Mouse (Mus musculus) liver, embryonic 12.5 days (tissue): ENCODE data around the gene Ltc4s. TPM values are rescaled to one million over a fixed set of nuclear protein-coding genes. Genes with fewer than 3 reads are reported as not detected.

Experiments
- ATAC-seq: fragments of 200-750 bp; cut with Nextera tagmentation; 2 replicates; pipeline ENCODE4 v1.8.0; 2017; ENCODE audit warnings: moderate number of reproducible peaks, mild to moderate bottlenecking, moderate library complexity
- H3K27ac ChIP-seq: fragments of 300-500 bp; sonication (generic); 2 replicates; pipeline ENCODE4 v1.5.1; 2016; ENCODE audit warnings: mild to moderate bottlenecking
- H3K27me3 ChIP-seq: fragments of 300-500 bp; sonication (generic); replicated peaks from 2 replicates; pipeline ENCODE4 v1.6.1; 2016; ENCODE audit warnings: mild to moderate bottlenecking, moderate library complexity
- H3K36me3 ChIP-seq: fragments of 300-500 bp; sonication (generic); 2 replicates; pipeline ENCODE4 v1.6.1; 2016; ENCODE audit warnings: mild to moderate bottlenecking, moderate library complexity
- H3K4me1 ChIP-seq: fragments of 300-500 bp; sonication (generic); 2 replicates; pipeline ENCODE4 v1.6.1; 2016
- H3K4me2 ChIP-seq: fragments of 300-500 bp; sonication (generic); 2 replicates; pipeline ENCODE4 v1.6.1; 2016; ENCODE audit warnings: mild to moderate bottlenecking, moderate library complexity
- H3K4me3 ChIP-seq: fragments of 300-500 bp; sonication (generic); 2 replicates; pipeline ENCODE4 v1.5.1; 2016; ENCODE audit warnings: mild to moderate bottlenecking, moderate library complexity
- H3K9ac ChIP-seq: fragments of 300-500 bp; sonication (generic); 2 replicates; pipeline ENCODE4 v1.6.1; 2016; ENCODE audit warnings: mild to moderate bottlenecking, moderate library complexity
- H3K9me3 ChIP-seq: fragments of 300-500 bp; sonication (generic); replicated peaks from 2 replicates; pipeline ENCODE4 v1.6.1; 2016; ENCODE audit warnings: mild to moderate bottlenecking, moderate library complexity
- WGBS: fragments of 180-500 bp; shearing (Covaris S2); methylation state at CpG from one replicate; pipeline ENCODE4 v1.1.7; 2016; ENCODE audit not compliant: insufficient replicate concordance; 5-methylcytosine and 5-hydroxymethylcytosine counted together
- polyA plus RNA-seq: library from polyadenylated mRNA; unstranded; fragments of >200 nt; fragmentation: Nextera tagmentation; extraction: Ambion mirVana; gene quantifications from 2 replicates; pipeline ENCODE4 v1.2.1, GENCODE M21; 2016

Ltc4s gene
- polyA plus RNA-seq, 1 experiment from 2014 or later, result 0.87 TPM

DNA sequence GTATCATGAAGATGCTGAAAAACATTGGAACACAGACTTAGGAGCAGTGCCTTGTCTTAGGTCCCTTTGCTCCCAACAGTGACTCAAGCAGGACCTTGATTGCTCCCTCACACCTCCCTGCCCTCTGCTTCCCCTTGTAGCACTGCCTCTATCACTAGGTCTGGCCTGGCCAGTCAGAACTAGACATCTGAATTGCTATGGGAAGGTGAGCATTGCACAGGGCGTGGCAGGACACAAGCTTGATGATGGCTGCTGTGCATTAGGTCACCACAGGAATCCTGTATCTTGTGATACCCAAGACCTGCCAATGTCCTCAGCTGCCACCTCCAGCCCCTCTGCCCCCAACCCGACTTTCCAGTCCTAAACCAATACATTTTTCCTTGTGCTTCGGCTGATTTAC lies 28.6 kb upstream of the Ltc4s start:
- H3K36me3 ChIP-seq, result peaks cover 49% of the 10 kb centered on the region

DNA sequence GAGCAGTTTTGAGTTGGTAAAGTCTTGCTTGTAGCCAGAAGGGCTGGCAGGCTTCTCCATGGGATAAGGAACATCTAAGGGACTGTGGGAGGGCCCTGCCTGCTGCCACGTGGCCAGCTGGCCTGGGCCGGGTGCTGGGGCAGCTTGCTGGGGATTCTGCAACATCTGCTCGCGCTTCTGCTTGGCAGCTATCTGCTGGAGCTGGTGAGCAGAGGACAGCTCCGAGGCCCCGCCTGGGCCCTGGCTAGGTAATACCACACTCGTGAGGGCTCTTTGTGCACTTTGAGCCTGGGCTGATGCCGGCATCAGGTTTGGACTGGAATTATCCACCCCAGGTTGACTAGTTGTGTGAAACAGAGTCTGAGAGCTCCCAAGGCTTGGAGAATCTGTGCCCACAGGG lies 27.5 kb upstream of the Ltc4s start:
- no peak overlapping the region for H3K4me2 ChIP-seq
- H3K9me3 ChIP-seq, result no peaks in the 10 kb centered on the region
- H3K36me3 ChIP-seq, result peaks cover 59% of the 10 kb centered on the region
- no peaks in the 10 kb centered on the region for H3K4me1 ChIP-seq
- no peak overlapping the region for H3K27ac ChIP-seq
- no peaks in the 10 kb centered on the region for H3K27me3 ChIP-seq
- no peak overlapping the region for H3K4me3 ChIP-seq
- no peak overlapping the region for H3K9ac ChIP-seq
- WGBS, result 81% methylated on average over 8 of the region's 8 CpGs
- 0 out of 2 replicates have a peak, but pooled peaks have one; percentile 17 for ATAC-seq

More for the DNA sequence above, 28.6 kb upstream of the Ltc4s start:
- H3K9me3 ChIP-seq, result no peaks in the 10 kb centered on the region
- 71% methylated on average over 3 of the region's 3 CpGs for WGBS
- no peak overlapping the region for H3K27ac ChIP-seq
- H3K27me3 ChIP-seq, result no peaks in the 10 kb centered on the region
- no peak for ATAC-seq
- H3K4me2 ChIP-seq, result no peak overlapping the region
- no peak overlapping the region for H3K4me3 ChIP-seq
- no peaks in the 10 kb centered on the region for H3K4me1 ChIP-seq
- no peak overlapping the region for H3K9ac ChIP-seq

DNA sequence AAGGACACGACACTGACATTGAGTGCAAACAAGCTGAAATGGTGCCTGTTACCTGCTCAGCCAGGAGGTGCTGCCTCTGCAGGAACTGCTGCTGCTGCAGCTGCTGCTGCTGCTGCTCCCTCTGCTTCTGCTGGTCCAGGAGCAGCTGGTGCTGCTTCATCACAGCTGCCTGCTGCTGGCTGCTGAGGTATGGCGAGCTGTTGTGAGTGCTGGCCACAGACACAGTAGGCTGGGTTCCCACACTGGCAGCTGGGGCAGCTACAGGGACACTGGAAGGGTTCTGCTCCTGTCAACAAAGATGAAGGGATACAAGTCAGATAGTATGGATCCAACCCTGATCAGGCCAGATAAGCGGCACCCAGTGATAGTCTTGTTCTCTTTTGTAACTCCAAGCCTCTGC lies 24.8 kb upstream of the Ltc4s start:
- Histone ChIP-seq H3K36me3 (peaks cover 87% of the 10 kb centered on the region), H3K4me3 (no peak overlapping the region), H3K4me2 (no peak overlapping the region), H3K27me3 (no peaks in the 10 kb centered on the region), H3K9ac (no peak overlapping the region), H3K4me1 (no peaks in the 10 kb centered on the region), H3K27ac (no peak overlapping the region), H3K9me3 (no peaks in the 10 kb centered on the region)
- ATAC-seq, result no peak
- 78% methylated on average over 3 of the region's 3 CpGs for WGBS

DNA sequence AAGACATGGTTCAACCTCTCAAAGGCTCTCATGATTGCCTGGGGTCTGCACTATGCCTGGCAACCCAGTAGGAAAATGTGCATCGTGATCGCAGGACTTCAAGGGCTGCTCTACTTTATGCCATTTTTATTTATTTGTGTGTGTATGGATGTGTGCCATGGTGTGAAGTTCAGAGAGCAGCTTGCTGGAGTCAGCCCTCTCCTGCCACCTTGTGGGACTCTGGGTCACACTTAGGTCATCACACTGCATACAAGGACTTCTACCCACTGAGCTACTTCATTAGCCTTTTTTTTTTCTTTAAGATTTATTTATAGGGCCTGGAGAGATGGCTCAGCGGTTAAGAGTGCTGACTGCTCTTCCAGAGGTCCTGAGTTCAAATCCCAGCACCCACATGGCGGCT lies 23.6 kb upstream of the Ltc4s start:
- no peaks in the 10 kb centered on the region for H3K4me1 ChIP-seq
- no peak for ATAC-seq
- H3K36me3 ChIP-seq, result peaks cover 97% of the 10 kb centered on the region
- H3K27ac ChIP-seq, result no peak overlapping the region
- no peak overlapping the region for H3K9ac ChIP-seq
- no peak overlapping the region for H3K4me2 ChIP-seq
- H3K4me3 ChIP-seq, result no peak overlapping the region
- 76% methylated on average over 4 of the region's 4 CpGs for WGBS
- no peaks in the 10 kb centered on the region for H3K27me3 ChIP-seq
- no peaks in the 10 kb centered on the region for H3K9me3 ChIP-seq

DNA sequence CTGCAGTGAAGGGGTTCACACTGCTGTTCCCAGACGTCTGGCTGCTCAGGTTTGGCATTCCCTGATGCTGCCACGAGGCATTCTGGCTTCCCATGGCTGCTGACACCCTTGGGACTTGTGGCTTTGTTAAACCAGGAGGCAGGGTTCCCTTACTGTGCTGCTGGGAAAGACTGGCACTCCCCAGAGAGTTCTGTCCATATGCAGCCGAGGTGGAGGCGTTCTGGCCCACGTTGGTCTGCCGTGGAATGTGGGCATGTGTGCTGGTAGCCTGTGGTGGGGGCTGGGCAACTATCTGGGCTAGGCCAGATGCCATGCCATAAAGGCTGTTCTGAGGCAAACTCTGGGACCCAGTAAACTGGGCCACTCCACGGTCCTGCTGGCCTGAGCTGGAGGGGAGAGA lies 19.9 kb upstream of the Ltc4s start:
- Histone ChIP-seq H3K27ac (no peak overlapping the region), H3K4me3 (no peak overlapping the region), H3K36me3 (peaks cover 75% of the 10 kb centered on the region), H3K4me1 (0 out of 2 replicates have a peak, but pooled peaks cover 2% of the 10 kb centered on the region), H3K4me2 (no peak overlapping the region), H3K9me3 (no peaks in the 10 kb centered on the region), H3K9ac (no peak overlapping the region), H3K27me3 (no peaks in the 10 kb centered on the region)
- 84% methylated on average over 7 of the region's 7 CpGs for WGBS
- no peak for ATAC-seq

DNA sequence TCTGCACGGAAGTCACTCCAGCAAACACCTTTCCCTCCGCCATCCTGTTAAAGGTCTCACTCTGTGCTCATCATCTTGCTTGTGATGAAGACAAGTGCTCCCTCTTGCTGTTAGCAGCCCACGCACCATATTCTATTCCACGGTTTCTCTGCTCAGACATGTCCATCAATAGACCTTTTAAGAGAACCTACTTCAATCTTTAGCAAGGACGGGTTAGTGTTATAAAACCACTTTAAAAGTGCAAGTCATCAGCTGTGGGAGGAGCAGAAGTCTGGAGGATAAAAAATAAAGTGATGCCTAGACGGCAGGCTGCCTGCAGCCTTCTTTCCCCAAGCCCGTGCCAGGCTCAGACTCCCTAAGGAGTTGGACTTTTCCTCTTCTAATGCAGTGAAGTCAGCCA lies 18.2 kb upstream of the Ltc4s start:
- Histone ChIP-seq H3K27me3 (no peaks in the 10 kb centered on the region), H3K27ac (no peak overlapping the region), H3K9ac (no peak overlapping the region), H3K4me3 (no peak overlapping the region), H3K9me3 (no peaks in the 10 kb centered on the region), H3K36me3 (peaks cover 58% of the 10 kb centered on the region), H3K4me2 (no peak overlapping the region), H3K4me1 (0 out of 2 replicates have a peak, but pooled peaks cover 9% of the 10 kb centered on the region)
- no peak for ATAC-seq
- WGBS, result 63% methylated on average over 7 of the region's 7 CpGs

DNA sequence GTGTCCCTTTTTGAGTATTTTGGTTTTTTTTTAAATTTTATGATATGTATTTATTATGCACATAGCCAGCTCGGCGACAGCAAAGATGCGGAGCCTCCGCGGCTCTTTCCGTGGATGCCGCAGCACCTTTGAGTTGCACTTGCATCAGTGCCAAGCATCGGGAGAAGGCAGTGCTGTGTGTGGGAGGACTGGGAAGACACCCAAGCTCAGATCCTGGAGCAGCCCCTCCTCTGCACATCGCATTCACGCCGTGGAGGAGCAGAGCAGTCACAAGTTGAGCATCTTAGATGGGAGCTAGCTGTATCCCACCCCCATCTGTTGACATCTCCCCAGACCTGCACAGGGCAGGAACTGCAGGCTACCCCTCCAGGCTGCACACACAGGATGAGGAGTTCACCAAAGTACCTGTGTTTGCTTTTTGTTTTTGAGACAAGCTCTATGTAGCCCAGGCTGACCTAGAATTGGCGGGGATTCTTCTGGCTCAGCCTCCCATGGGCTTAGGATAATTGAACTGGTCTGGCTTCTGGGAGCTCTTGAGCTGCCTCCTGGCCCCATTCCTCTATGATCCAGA lies 15.7 kb upstream of the Ltc4s start:
- no peaks in the 10 kb centered on the region for H3K27me3 ChIP-seq
- 83% methylated on average over 12 of the region's 12 CpGs for WGBS
- no peak for ATAC-seq
- H3K4me2 ChIP-seq, result no peak overlapping the region
- H3K4me1 ChIP-seq, result 0 out of 2 replicates have a peak, but pooled peaks cover 9% of the 10 kb centered on the region
- H3K4me3 ChIP-seq, result no peak overlapping the region
- peaks cover 33% of the 10 kb centered on the region for H3K36me3 ChIP-seq
- no peak overlapping the region for H3K27ac ChIP-seq
- no peaks in the 10 kb centered on the region for H3K9me3 ChIP-seq
- H3K9ac ChIP-seq, result no peak overlapping the region

DNA sequence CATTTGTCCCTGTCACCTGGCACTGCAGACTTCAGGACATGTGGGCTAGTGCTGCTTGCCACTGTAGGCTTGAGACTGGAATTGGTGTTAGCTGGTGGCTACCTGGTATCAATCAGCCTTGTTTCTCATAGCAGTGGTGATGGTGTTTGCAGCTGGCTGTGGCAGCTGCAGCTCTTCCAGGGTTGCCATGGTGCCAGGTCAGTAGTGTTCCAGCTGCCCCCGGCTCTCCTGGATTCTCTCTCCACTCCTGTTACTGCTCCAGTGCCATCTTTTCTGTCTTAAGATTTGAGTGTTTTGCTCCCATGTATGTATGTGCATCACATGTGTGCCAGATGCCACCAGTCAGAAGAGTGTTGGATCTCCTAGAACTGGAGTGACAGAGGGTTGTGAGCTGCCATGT lies 15.0 kb upstream of the Ltc4s start:
- ATAC-seq, result no peak
- H3K9me3 ChIP-seq, result no peaks in the 10 kb centered on the region
- H3K4me1 ChIP-seq, result 0 out of 2 replicates have a peak, but pooled peaks cover 9% of the 10 kb centered on the region
- peaks cover 26% of the 10 kb centered on the region for H3K36me3 ChIP-seq
- H3K4me3 ChIP-seq, result no peak overlapping the region
- H3K4me2 ChIP-seq, result no peak overlapping the region
- no peaks in the 10 kb centered on the region for H3K27me3 ChIP-seq
- WGBS, result 74% methylated on average over 1 of the region's 1 CpGs
- H3K27ac ChIP-seq, result no peak overlapping the region
- no peak overlapping the region for H3K9ac ChIP-seq

DNA sequence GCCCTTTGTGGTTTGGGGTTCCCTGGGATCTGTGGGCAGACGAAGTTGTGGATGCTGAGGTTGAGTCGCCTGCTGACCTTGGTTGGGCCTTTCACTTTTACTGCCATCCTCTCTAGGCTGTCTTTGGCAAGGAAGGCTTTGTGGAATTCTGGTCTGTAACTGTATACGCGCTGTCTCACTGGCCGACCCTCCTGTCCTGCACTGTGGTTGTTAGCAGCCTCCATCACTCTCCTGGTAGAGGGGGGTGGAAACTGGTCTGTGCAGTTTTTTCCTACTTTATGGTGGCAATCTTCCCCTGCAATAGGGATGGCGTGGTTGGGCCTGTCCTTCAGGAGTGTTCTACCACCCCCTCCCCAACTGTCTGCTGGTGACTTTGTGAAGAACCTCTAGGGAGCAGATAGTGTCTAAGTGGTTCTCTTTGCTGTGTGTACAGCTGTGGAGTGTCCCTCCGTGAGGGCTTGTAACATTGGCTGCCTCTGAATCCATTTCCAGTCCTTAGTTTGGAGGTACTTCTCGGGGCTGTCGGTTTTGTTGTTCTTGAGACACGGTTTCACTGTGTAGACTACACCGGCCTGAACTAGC lies 14.4 kb upstream of the Ltc4s start:
- H3K27ac ChIP-seq, result no peak overlapping the region
- H3K4me3 ChIP-seq, result no peak overlapping the region
- H3K9me3 ChIP-seq, result no peaks in the 10 kb centered on the region
- ATAC-seq, result no peak
- H3K36me3 ChIP-seq, result peaks cover 20% of the 10 kb centered on the region
- WGBS, result 68% methylated on average over 11 of the region's 11 CpGs
- H3K27me3 ChIP-seq, result no peaks in the 10 kb centered on the region
- H3K4me2 ChIP-seq, result no peak overlapping the region
- 0 out of 2 replicates have a peak, but pooled peaks cover 9% of the 10 kb centered on the region for H3K4me1 ChIP-seq
- no peak overlapping the region for H3K9ac ChIP-seq

DNA sequence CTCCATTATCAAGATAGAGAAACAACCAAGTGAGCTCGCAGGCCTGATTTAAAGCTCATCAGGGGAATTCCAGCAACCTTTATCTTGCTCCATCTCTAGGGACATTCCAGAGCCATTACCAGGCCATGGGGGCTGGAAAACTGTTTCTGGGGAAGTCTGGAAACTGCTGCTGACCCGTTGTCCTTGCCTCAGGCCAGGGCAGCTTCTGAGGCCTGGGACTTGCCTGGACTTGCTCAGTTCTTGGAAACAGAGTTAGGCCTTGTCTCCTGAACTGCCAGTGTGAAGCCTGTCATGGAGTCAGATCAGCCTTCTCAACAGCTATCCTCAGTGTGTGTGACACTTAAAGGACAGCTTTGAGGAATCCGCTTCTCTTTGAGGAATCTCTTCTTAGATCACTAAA lies 13.8 kb upstream of the Ltc4s start:
- Histone ChIP-seq H3K9ac (no peak overlapping the region), H3K4me3 (no peak overlapping the region), H3K36me3 (peaks cover 14% of the 10 kb centered on the region), H3K27ac (no peak overlapping the region), H3K4me2 (no peak overlapping the region), H3K27me3 (no peaks in the 10 kb centered on the region), H3K9me3 (no peaks in the 10 kb centered on the region), H3K4me1 (0 out of 2 replicates have a peak, but pooled peaks cover 9% of the 10 kb centered on the region)
- no peak for ATAC-seq
- WGBS, result 55% methylated on average over 3 of the region's 3 CpGs

DNA sequence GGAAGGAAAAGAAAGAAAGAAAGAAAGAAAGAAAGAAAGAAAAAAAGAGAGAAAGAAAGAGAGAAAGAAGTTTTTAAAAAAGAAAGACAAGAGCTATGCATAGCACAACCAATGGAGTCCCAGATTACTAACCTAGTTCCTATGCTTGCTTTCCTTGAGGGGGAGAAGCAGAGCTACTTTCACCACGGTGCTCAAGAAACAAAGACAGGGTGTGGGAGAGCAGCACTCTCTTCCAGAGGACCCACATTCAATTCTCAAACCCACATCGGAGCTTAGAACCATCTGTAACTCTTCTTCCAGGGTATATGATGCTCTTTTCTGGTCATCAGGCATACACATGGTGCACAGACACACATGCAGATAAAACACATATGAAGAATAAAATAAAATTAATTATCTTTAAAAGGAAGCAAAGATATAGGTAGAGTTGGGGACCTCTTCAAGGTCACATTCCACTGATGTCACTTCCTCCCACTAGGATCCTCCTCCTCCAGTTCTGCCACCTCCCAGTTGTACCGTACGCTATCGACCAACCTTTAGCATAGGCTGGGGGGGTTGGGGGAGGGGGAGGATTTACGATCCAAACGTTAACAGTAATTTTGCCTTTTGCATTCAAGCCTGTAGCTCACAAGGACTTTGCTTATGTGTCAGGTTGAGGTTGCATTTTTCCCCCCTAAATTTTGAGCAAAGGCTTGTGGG lies 10.2 kb upstream of the Ltc4s start:
- Histone ChIP-seq H3K4me3 (no peak overlapping the region), H3K9ac (no peak overlapping the region), H3K9me3 (no peaks in the 10 kb centered on the region), H3K4me2 (no peak overlapping the region), H3K27me3 (no peaks in the 10 kb centered on the region), H3K27ac (no peak overlapping the region), H3K36me3 (no peaks in the 10 kb centered on the region), H3K4me1 (0 out of 2 replicates have a peak, but pooled peaks cover 9% of the 10 kb centered on the region)
- no peak for ATAC-seq
- 70% methylated on average over 7 of the region's 7 CpGs for WGBS

DNA sequence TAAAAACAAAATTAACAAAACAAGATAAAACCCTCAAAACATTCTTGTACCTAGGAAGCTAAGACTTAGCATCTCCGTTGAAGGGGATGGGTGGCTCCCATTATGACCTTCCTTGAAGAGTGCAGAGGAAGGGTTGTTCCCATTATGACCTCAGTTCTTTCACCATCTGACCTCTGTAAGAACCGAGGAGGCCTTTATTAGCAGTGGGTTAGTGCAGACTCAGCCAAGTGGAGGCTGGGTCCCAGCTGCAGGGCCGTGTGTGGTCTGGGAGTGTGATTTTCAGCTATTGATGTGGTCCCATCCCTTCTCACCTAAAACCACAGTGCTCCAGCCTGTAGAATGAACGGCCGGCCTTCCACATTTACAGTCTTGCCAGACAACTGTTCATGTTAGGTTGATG lies 6.9 kb upstream of the Ltc4s start:
- ATAC-seq, result no peak
- H3K27me3 ChIP-seq, result no peaks in the 10 kb centered on the region
- 62% methylated on average over 5 of the region's 5 CpGs for whole genome bisulfite sequencing
- H3K27ac ChIP-seq, result no peak overlapping the region
- H3K4me3 ChIP-seq, result no peak overlapping the region
- no peak overlapping the region for H3K9ac ChIP-seq
- peaks cover 4% of the 10 kb centered on the region for H3K4me1 ChIP-seq
- H3K36me3 ChIP-seq, result no peaks in the 10 kb centered on the region
- H3K4me2 ChIP-seq, result no peak overlapping the region
- no peaks in the 10 kb centered on the region for H3K9me3 ChIP-seq
